Mouse (Mus musculus): ENCODE results near the gene Pbx2.
A peak's percentile ranks its signal among the peaks of the same experiment; 100 is the strongest.

Gene Pbx2

GRCm38 (mm10) chr17:34629221-34629751 is 38.2 kb downstream of the Pbx2 start, which contains the start of gene Prrt1:
Gene Prrt1, plus strand, starts transcription at chr17:34629533.
- peak; percentile 56 for DNase-seq (ENCODE audit: low read depth, low spot score)

- DNase-seq (ENCODE audit: low read depth, low spot score): no peak
These were observed 38.9 kb downstream of the Pbx2 start for GRCm38 (mm10) chr17:34629796-34630603.

GRCm38 (mm10) chr17:34630761-34631301 is 39.8 kb downstream of the Pbx2 start:
- DNase-seq (ENCODE audit: low read depth, low spot score): no peak

- DNase-seq (ENCODE audit: low read depth, low spot score): no peak
These were observed 40.6 kb downstream of the Pbx2 start for GRCm38 (mm10) chr17:34631647-34632046.

- DNase-seq (ENCODE audit: low read depth, low spot score): peak; percentile 83
These were observed 41.2 kb downstream of the Pbx2 start for GRCm38 (mm10) chr17:34632261-34632691.

GRCm38 (mm10) chr17:34635671-34636070 is 44.6 kb downstream of the Pbx2 start:
- no peak for DNase-seq (ENCODE audit: low read depth, low spot score)

- DNase-seq (ENCODE audit: low read depth, low spot score): no peak
These were observed 46.4 kb downstream of the Pbx2 start for GRCm38 (mm10) chr17:34637459-34637858.

- no peak for DNase-seq (ENCODE audit: low read depth, low spot score)
These were observed 48.6 kb downstream of the Pbx2 start for GRCm38 (mm10) chr17:34639461-34640255.

GRCm38 (mm10) chr17:34640778-34641601 is 49.9 kb downstream of the Pbx2 start:
- no peak for DNase-seq (ENCODE audit: low read depth, low spot score)

GRCm38 (mm10) chr17:34641945-34642344 is 50.9 kb downstream of the Pbx2 start:
- DNase-seq (ENCODE audit: low read depth, low spot score): no peak

GRCm38 (mm10) chr17:34643379-34643778 is 52.3 kb downstream of the Pbx2 start:
- no peak for DNase-seq (ENCODE audit: low read depth, low spot score)

- no peak for DNase-seq (ENCODE audit: low read depth, low spot score)
These were observed 52.9 kb downstream of the Pbx2 start for GRCm38 (mm10) chr17:34643944-34644343.

GRCm38 (mm10) chr17:34644608-34645007 is 53.5 kb downstream of the Pbx2 start, which contains the start of gene Fkbpl:
Gene Fkbpl, plus strand, starts transcription at chr17:34644764.
- peak; percentile 98 for DNase-seq (ENCODE audit: low read depth, low spot score)

GRCm38 (mm10) chr17:34645256-34645829 is 54.3 kb downstream of the Pbx2 start:
- DNase-seq (ENCODE audit: low read depth, low spot score): peak; percentile 89

GRCm38 (mm10) chr17:34645831-34646511 is 54.9 kb downstream of the Pbx2 start:
- no peak for DNase-seq (ENCODE audit: low read depth, low spot score)

Data from ZHBTc4 (cell line).